8 mouse cellular contexts compared by ENCODE assay signal in the genomic region with DNA sequence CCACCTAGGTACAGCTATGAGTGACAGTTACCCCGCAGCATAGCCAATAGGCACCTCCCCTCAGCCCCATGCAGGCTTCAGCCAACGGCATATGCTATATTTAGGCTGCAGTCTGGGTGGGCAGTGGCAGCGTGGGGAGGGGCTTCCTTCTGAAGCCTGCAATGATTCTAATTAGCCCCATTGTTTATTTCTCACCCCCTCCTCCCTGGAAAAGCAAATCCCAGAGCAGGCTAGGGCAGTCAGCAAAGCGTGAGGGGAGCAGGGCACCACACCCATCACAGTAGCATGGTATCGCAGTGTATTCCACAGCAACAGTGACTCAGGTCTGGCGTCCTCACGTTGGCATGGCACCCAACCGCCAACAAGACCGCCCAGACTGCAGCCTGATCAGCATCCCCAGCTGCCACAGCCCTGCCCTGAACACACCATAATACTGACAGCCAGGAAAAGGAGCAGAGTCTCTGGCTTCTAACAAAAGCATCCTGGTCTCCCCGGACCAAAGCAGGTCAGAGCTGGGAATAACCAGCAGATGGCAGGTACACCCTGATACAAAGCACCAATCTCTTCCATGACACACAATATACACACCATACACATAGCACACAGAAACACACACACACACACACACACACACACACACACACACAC. TPM values are rescaled to one million over a fixed set of nuclear protein-coding genes. Genes with fewer than 3 reads are reported as not detected.
A peak's percentile ranks its signal among the peaks of the same experiment; 100 is the strongest.
DNase-seq lines count a peak whose midpoint lies in the region; ATAC-seq and TF ChIP-seq lines count a peak whose summit lies in the region.

No protein-coding gene starts in this region.

- no peak overlapping the region for H3K4me2 ChIP-seq in liver, embryonic 13.5 days
- H3K4me2 ChIP-seq in liver, embryonic 11.5 days, result no peak overlapping the region

- no peak for TF ChIP-seq CTCF in kidney, adult 2 months (conservative IDR thresholded peaks at IDR 0.05; ENCODE audit: insufficient read depth, insufficient read length, low read depth, low read length)

- H3K36me3 ChIP-seq in liver, embryonic 13.5 days, result no peaks in the 10 kb centered on the region
- no peaks in the 10 kb centered on the region for H3K36me3 ChIP-seq in liver, embryonic 11.5 days (ENCODE audit: control insufficient read depth, insufficient read depth, low read length)
- no peaks in the 10 kb centered on the region for H3K36me3 ChIP-seq in kidney, adult 2 months (ENCODE audit: control insufficient read depth, insufficient read depth, low read length)

- no peak for DNase-seq in liver, embryonic 13.5 days
- DNase-seq in liver, embryonic 11.5 days (ENCODE audit: low spot score), result no peak
- peak; percentile 55 to 57 for DNase-seq in cerebellum, adult 18-20 months
- peak; percentile 59 to 76 for DNase-seq in frontal cortex, postnatal 14 days (ENCODE audit: low spot score in 2 of 2)
- peak; percentile 69 to 74 for DNase-seq in left cerebral cortex, adult 18-20 months (ENCODE audit: low spot score in 2 of 2)
- peak; percentile 23 for DNase-seq in neural tube, embryonic 10.5 days (ENCODE audit: extremely low spot score, low spot score)
- DNase-seq in gastrocnemius, adult 18-20 months (ENCODE audit: low spot score), result no peak
- DNase-seq in kidney, adult 2 months, result no peak

- no peak for TF ChIP-seq POLR2A in kidney, adult 2 months (IDR thresholded peaks at IDR 0.05; ENCODE audit: low read depth, low read length)

- WGBS in liver, embryonic 13.5 days (ENCODE audit: insufficient replicate concordance), result 6% methylated on average over 10 of the region's 10 CpGs
- WGBS in liver, embryonic 11.5 days, result 15% methylated on average over 10 of the region's 10 CpGs
- WGBS in kidney, adult 2 months, result 18% methylated on average over 10 of the region's 10 CpGs

- no peaks in the 10 kb centered on the region for H3K9me3 ChIP-seq in liver, embryonic 13.5 days (replicated peaks)
- H3K9me3 ChIP-seq in liver, embryonic 11.5 days (ENCODE audit: control insufficient read depth, low read length), result no peaks in the 10 kb centered on the region

- H3K9ac ChIP-seq in liver, embryonic 13.5 days, result no peak overlapping the region
- no peak overlapping the region for H3K9ac ChIP-seq in liver, embryonic 11.5 days (ENCODE audit: low read depth, low read length)

- peak; percentile 68 for ATAC-seq in liver, embryonic 13.5 days (ENCODE audit: low read depth)
- ATAC-seq in liver, embryonic 11.5 days (replicated peaks; ENCODE audit: low FRiP score), result no peak

- H3K27me3 ChIP-seq in liver, embryonic 13.5 days, result peaks cover 21% of the 10 kb centered on the region; the same call in 1 of the 2 replicates
- H3K27me3 ChIP-seq in liver, embryonic 11.5 days (replicated peaks; ENCODE audit: control insufficient read depth, insufficient read depth, low read length), result peaks cover 9% of the 10 kb centered on the region
- H3K27me3 ChIP-seq in kidney, adult 2 months (replicated peaks; ENCODE audit: control insufficient read depth, insufficient read depth, low read length), result no peaks in the 10 kb centered on the region

- 0 out of 2 replicates have a peak, but pooled peaks cover 6% of the 10 kb centered on the region for H3K4me1 ChIP-seq in liver, embryonic 13.5 days (replicated peaks)
- H3K4me1 ChIP-seq in liver, embryonic 11.5 days (replicated peaks; ENCODE audit: control insufficient read depth, insufficient read depth, low read length), result peaks cover 3% of the 10 kb centered on the region; the same call in 1 of the 2 replicates
- no peaks in the 10 kb centered on the region for H3K4me1 ChIP-seq in kidney, adult 2 months (ENCODE audit: control insufficient read depth, insufficient read depth, low read length)

- H3K4me3 ChIP-seq in liver, embryonic 13.5 days (replicated peaks), result no peak overlapping the region
- no peak overlapping the region for H3K4me3 ChIP-seq in liver, embryonic 11.5 days (ENCODE audit: low read depth, low read length)
- H3K4me3 ChIP-seq in kidney, adult 2 months (ENCODE audit: insufficient read depth, low read depth, low read length), result no peak overlapping the region

- no peak overlapping the region for H3K27ac ChIP-seq in liver, embryonic 13.5 days
- H3K27ac ChIP-seq in liver, embryonic 11.5 days (ENCODE audit: low read depth, low read length), result no peak overlapping the region
- H3K27ac ChIP-seq in kidney, adult 2 months (ENCODE audit: insufficient read depth, low read depth, low read length), result no peak overlapping the region

RNA-seq across cellular contexts. Expression of a gene that starts 4.0 kb away (rescaled TPM):
- polyA plus RNA-seq in liver, embryonic 13.5 days (2015; fragmentation: Nextera tagmentation; extraction: Ambion mirVana), result 0.02 and 0.03 TPM in 2 replicates
- not detected in 2 replicates for polyA plus RNA-seq in liver, embryonic 11.5 days (2014; fragmentation: Nextera tagmentation; extraction: Ambion mirVana)
- 1 to 10 TPM; 2.2 to 2.6 TPM for total RNA-seq in left cerebral cortex, adult 18-20 months (2021)
- not detected for total RNA-seq in gastrocnemius, adult 18-20 months (2021)
- polyA plus RNA-seq in kidney, adult 2 months (2012; rRNA removed), result 0.02 and 0.12 TPM in 2 replicates

RNA-seq across cellular contexts. Expression of a gene that starts 17.0 kb away (rescaled TPM):
- polyA plus RNA-seq in liver, embryonic 13.5 days (2015; fragmentation: Nextera tagmentation; extraction: Ambion mirVana), result 3.4 TPM in 2 replicates
- polyA plus RNA-seq in liver, embryonic 11.5 days (2014; fragmentation: Nextera tagmentation; extraction: Ambion mirVana), result 17.0 and 18.9 TPM in 2 replicates
- 10 to 100 TPM; 50.5 to 61.3 TPM for total RNA-seq in left cerebral cortex, adult 18-20 months (2021)
- 1 to 10 TPM; 1.6 to 2.3 TPM for total RNA-seq in gastrocnemius, adult 18-20 months (2021)
- polyA plus RNA-seq in kidney, adult 2 months (2012; rRNA removed), result 9.3 and 13.1 TPM in 2 replicates

RNA-seq across cellular contexts. Expression of a gene that starts 53.6 kb away (rescaled TPM):
- polyA plus RNA-seq in liver, embryonic 13.5 days (2015; fragmentation: Nextera tagmentation; extraction: Ambion mirVana), result 10.0 and 11.2 TPM in 2 replicates
- 23.0 and 23.8 TPM in 2 replicates for polyA plus RNA-seq in liver, embryonic 11.5 days (2014; fragmentation: Nextera tagmentation; extraction: Ambion mirVana)
- total RNA-seq in left cerebral cortex, adult 18-20 months (2021), result 10 to 100 TPM; 27.7 to 29.4 TPM
- total RNA-seq in gastrocnemius, adult 18-20 months (2021), result 10 to 100 TPM; 21.3 to 23.0 TPM
- polyA plus RNA-seq in kidney, adult 2 months (2012; rRNA removed), result 26.9 and 28.8 TPM in 2 replicates

Comparison
In these comparisons a context has a peak if more than half of its experiments do, and no peak if none do; other contexts are left out.
1. DNase-seq: peak in cerebellum, adult 18-20 months (2 of 2), frontal cortex, postnatal 14 days (2 of 2), left cerebral cortex, adult 18-20 months (2 of 2) and neural tube, embryonic 10.5 days (single experiment); none in liver, embryonic 13.5 days (single experiment), liver, embryonic 11.5 days (single experiment), gastrocnemius, adult 18-20 months (single experiment) and kidney, adult 2 months (single experiment).